In genomic region chr7:66600622-66601610, GRCm38 (mm10) we compare ENCODE assay signal across 13 mouse cellular contexts.
DNase-seq lines count a peak whose midpoint lies in the region; ATAC-seq and TF ChIP-seq lines count a peak whose summit lies in the region.
"Had no signal": no experiment of that assay in that cellular context is flagged by ENCODE, and none has a peak within 500 bp of the region (broad histone marks: within the 10 kb centered on the region; RNA-seq: fewer than 3 reads in every experiment).

No protein-coding gene starts in this region.

- 60% methylated on average over 12 of the region's 12 CpGs for WGBS in heart, embryonic 12.5 days
- 59% methylated on average over 12 of the region's 12 CpGs for WGBS in liver, postnatal 0 days (ENCODE audit: insufficient replicate concordance)
- 74% methylated on average over 12 of the region's 12 CpGs for WGBS in liver, embryonic 11.5 days
- 59% methylated on average over 12 of the region's 12 CpGs for WGBS in stomach, embryonic 14.5 days

- 0 out of 2 replicates have a peak, but pooled peaks have one; percentile 25 for ATAC-seq in heart, embryonic 12.5 days (ENCODE audit: insufficient number of reproducible peaks, low FRiP score)
- ATAC-seq in liver, postnatal 0 days: no peak
- no peak for ATAC-seq in liver, embryonic 11.5 days (replicated peaks; ENCODE audit: low FRiP score)
- ATAC-seq in stomach, embryonic 14.5 days (ENCODE audit: insufficient number of reproducible peaks, insufficient read depth, low FRiP score, low read depth): no peak
- ATAC-seq: forebrain, postnatal 0 days had no signal

- 0 out of 2 replicates have a peak, but pooled peaks cover 2% of the 10 kb centered on the region for H3K4me1 ChIP-seq in heart, embryonic 12.5 days (replicated peaks)
- peaks cover 2% of the 10 kb centered on the region; the same call in 1 of the 2 replicates for H3K4me1 ChIP-seq in liver, postnatal 0 days (ENCODE audit: insufficient read depth)
- H3K4me1 ChIP-seq in liver, embryonic 11.5 days (replicated peaks; ENCODE audit: control insufficient read depth, insufficient read depth, low read length): 0 out of 2 replicates have a peak, but pooled peaks cover 3% of the 10 kb centered on the region
- 0 out of 2 replicates have a peak, but pooled peaks cover 4% of the 10 kb centered on the region for H3K4me1 ChIP-seq in stomach, embryonic 14.5 days (ENCODE audit: control insufficient read depth, insufficient read depth, low read length)
- H3K4me1 ChIP-seq: limb, embryonic 12.5 days had no signal

- DNase-seq in heart, adult 8-10 months (ENCODE audit: low spot score): no peak
- DNase-seq in liver, postnatal 0 days: no peak
- DNase-seq in liver, embryonic 11.5 days (ENCODE audit: low spot score): no peak
- DNase-seq in adipocyte (ENCODE audit: low spot score): peak; percentile 40
- no peak for DNase-seq in thymus, adult 18-20 months
- no peak for DNase-seq in layer of hippocampus, postnatal 36 days
- DNase-seq: forebrain, postnatal 0 days; gastrocnemius, postnatal 36 days; right cerebral cortex, postnatal 4 days had no signal

- H3K36me3 ChIP-seq in heart, embryonic 12.5 days: no peaks in the 10 kb centered on the region
- H3K36me3 ChIP-seq in liver, postnatal 0 days (replicated peaks; ENCODE audit: insufficient read depth, low read length): no peaks in the 10 kb centered on the region
- no peaks in the 10 kb centered on the region for H3K36me3 ChIP-seq in liver, embryonic 11.5 days (ENCODE audit: control insufficient read depth, insufficient read depth, low read length)
- H3K36me3 ChIP-seq in stomach, embryonic 14.5 days (ENCODE audit: control insufficient read depth, insufficient read depth, low read length): no peaks in the 10 kb centered on the region; the same call in 1 of the 2 replicates
- H3K36me3 ChIP-seq: limb, embryonic 12.5 days had no signal

- H3K4me3 ChIP-seq in heart, embryonic 12.5 days: no peak overlapping the region
- H3K4me3 ChIP-seq in liver, postnatal 0 days (ENCODE audit: low read depth, low read length): no peak overlapping the region
- H3K4me3 ChIP-seq in liver, embryonic 11.5 days (ENCODE audit: low read depth, low read length): no peak overlapping the region
- H3K4me3 ChIP-seq in stomach, embryonic 14.5 days (ENCODE audit: low read depth, low read length): no peak overlapping the region
- H3K4me3 ChIP-seq: limb, embryonic 12.5 days had no signal

- no peak overlapping the region for H3K9ac ChIP-seq in heart, embryonic 12.5 days
- no peak overlapping the region for H3K9ac ChIP-seq in liver, postnatal 0 days (replicated peaks)
- no peak overlapping the region for H3K9ac ChIP-seq in liver, embryonic 11.5 days (ENCODE audit: low read depth, low read length)
- no peak overlapping the region for H3K9ac ChIP-seq in stomach, embryonic 14.5 days (replicated peaks; ENCODE audit: low read depth, low read length)
- H3K9ac ChIP-seq: forebrain, postnatal 0 days; hindbrain, embryonic 14.5 days; limb, embryonic 12.5 days had no signal

- H3K4me2 ChIP-seq in heart, embryonic 12.5 days: no peak overlapping the region
- H3K4me2 ChIP-seq in liver, postnatal 0 days (ENCODE audit: low read depth, low read length): no peak overlapping the region
- no peak overlapping the region for H3K4me2 ChIP-seq in liver, embryonic 11.5 days
- no peak overlapping the region for H3K4me2 ChIP-seq in stomach, embryonic 14.5 days (replicated peaks; ENCODE audit: low read depth, low read length)
- H3K4me2 ChIP-seq: hindbrain, embryonic 14.5 days; limb, embryonic 12.5 days had no signal

- no peaks in the 10 kb centered on the region for H3K27me3 ChIP-seq in heart, embryonic 12.5 days (replicated peaks)
- no peaks in the 10 kb centered on the region for H3K27me3 ChIP-seq in liver, postnatal 0 days (ENCODE audit: insufficient read depth, low read length)
- H3K27me3 ChIP-seq in liver, embryonic 11.5 days (replicated peaks; ENCODE audit: control insufficient read depth, insufficient read depth, low read length): no peaks in the 10 kb centered on the region
- no peaks in the 10 kb centered on the region for H3K27me3 ChIP-seq in stomach, embryonic 14.5 days (ENCODE audit: control insufficient read depth, insufficient read depth, low read length)
- H3K27me3 ChIP-seq: limb, embryonic 12.5 days had no signal

- H3K9me3 ChIP-seq in heart, embryonic 12.5 days (replicated peaks): no peaks in the 10 kb centered on the region
- H3K9me3 ChIP-seq in liver, postnatal 0 days (ENCODE audit: low read length): no peaks in the 10 kb centered on the region
- H3K9me3 ChIP-seq in liver, embryonic 11.5 days (ENCODE audit: control insufficient read depth, low read length): no peaks in the 10 kb centered on the region
- no peaks in the 10 kb centered on the region for H3K9me3 ChIP-seq in stomach, embryonic 14.5 days (ENCODE audit: control insufficient read depth, low read depth, low read length)
- H3K9me3 ChIP-seq: limb, embryonic 12.5 days had no signal

- H3K27ac ChIP-seq in heart, embryonic 12.5 days (ENCODE audit: poor library complexity, severe bottlenecking): no peak overlapping the region
- H3K27ac ChIP-seq in liver, postnatal 0 days (ENCODE audit: low read depth): 0 out of 2 replicates have a peak overlapping the region, but pooled peaks have one; percentile 39
- H3K27ac ChIP-seq in liver, embryonic 11.5 days (ENCODE audit: low read depth, low read length): no peak overlapping the region
- peak overlapping the region; percentile 27; the same call in 1 of the 2 replicates for H3K27ac ChIP-seq in stomach, embryonic 14.5 days (ENCODE audit: low read length)
- H3K27ac ChIP-seq: hindbrain, embryonic 14.5 days; limb, embryonic 12.5 days had no signal

- TF ChIP-seq EP300 in liver, postnatal 0 days (IDR thresholded peaks at IDR 0.05; ENCODE audit: low read depth): no peak

- TF ChIP-seq CTCF in liver, postnatal 0 days (IDR thresholded peaks at IDR 0.05; ENCODE audit: low read depth): no peak

Comparison
In these comparisons a context has a peak if more than half of its experiments do, and no peak if none do; other contexts are left out.
1. H3K27ac ChIP-seq: peak in liver, postnatal 0 days (single experiment) and stomach, embryonic 14.5 days (single experiment); none in heart, embryonic 12.5 days (single experiment) and liver, embryonic 11.5 days (single experiment).